Mouse (Mus musculus) forebrain, postnatal 0 days (tissue): Measurements from ENCODE around the gene Ppp1r14c. TPM values are rescaled to one million over a fixed set of nuclear protein-coding genes. Genes with fewer than 3 reads are reported as not detected.
A peak's percentile ranks its signal among the peaks of the same experiment; 100 is the strongest.

ENCODE experiments used
- ATAC-seq: fragments of 200-750 bp; cut with Nextera tagmentation; 2 replicates; pipeline ENCODE4 v1.8.0; 2017; ENCODE audit warnings: mild to moderate bottlenecking, moderate library complexity
- DNase-seq: peaks from one replicate; pipeline ENCODE4 v3.0.0-alpha.2; 2015
- H3K27ac ChIP-seq: fragments of 300-500 bp; sonication (generic); 2 replicates; pipeline ENCODE4 v1.5.1; 2014; ENCODE audit warnings: low read depth, mild to moderate bottlenecking, antibody characterized with exemption, low read length, moderate library complexity, mixed read lengths
- H3K27me3 ChIP-seq: fragments of 300-500 bp; sonication (generic); 2 replicates; pipeline ENCODE4 v1.6.1; 2014; ENCODE audit warnings: mild to moderate bottlenecking, low read length, mixed read lengths; ENCODE audit not compliant: insufficient read depth
- H3K36me3 ChIP-seq: fragments of 300-500 bp; sonication (generic); 2 replicates; pipeline ENCODE4 v1.6.1; 2014; ENCODE audit warnings: mild to moderate bottlenecking, moderate library complexity; ENCODE audit not compliant: insufficient read depth
- H3K4me1 ChIP-seq: fragments of 300-500 bp; sonication (generic); 2 replicates; pipeline ENCODE4 v1.6.1; 2014; ENCODE audit warnings: antibody characterized with exemption; ENCODE audit not compliant: insufficient read depth
- H3K4me2 ChIP-seq: fragments of 300-500 bp; sonication (generic); 2 replicates; pipeline ENCODE4 v1.6.1; 2014; ENCODE audit warnings: low read depth, mild to moderate bottlenecking, moderate library complexity
- H3K4me3 ChIP-seq: fragments of 300-500 bp; sonication (generic); 2 replicates; pipeline ENCODE4 v1.5.1; 2014; ENCODE audit warnings: low read depth, low read length, mixed read lengths
- H3K9ac ChIP-seq: fragments of 300-500 bp; sonication (generic); 2 replicates; pipeline ENCODE4 v1.6.1; 2014; ENCODE audit warnings: mild to moderate bottlenecking
- H3K9me3 ChIP-seq: fragments of 300-500 bp; sonication (generic); 2 replicates; pipeline ENCODE4 v1.6.1; 2016; ENCODE audit warnings: low read length
- CTCF ChIP-seq: sonication (generic); IDR thresholded peaks from 2 replicates; pipeline ENCODE4 v1.5.1; 2016; ENCODE audit warnings: antibody characterized with exemption, control low read depth, low read depth
- WGBS: fragments of 180-500 bp; shearing (Covaris S2); extraction: QIAGEN DNeasy Blood & Tissue Kit; methylation state at CpG from one replicate; pipeline ENCODE4 v1.1.7; 2014; 5-methylcytosine and 5-hydroxymethylcytosine counted together
- polyA plus RNA-seq: library from polyadenylated mRNA; unstranded; fragments of >200 nt; fragmentation: Nextera tagmentation; extraction: Ambion mirVana; gene quantifications from 2 replicates; pipeline ENCODE4 v1.2.1, GENCODE M21; 2015
- total RNA-seq: library from RNA; depleted of rRNA; stranded (reverse); fragments of >200 nt; gene quantifications from 2 replicates; pipeline ENCODE4 v1.2.3, GENCODE M21; 2014; rRNA removed

Ppp1r14c gene
- 81.4 and 85.8 TPM in 2 replicates for total RNA-seq
- polyA plus RNA-seq: 96.8 and 101 TPM in 2 replicates

GRCm38 (mm10) chr10:3366036-3366869 is at the start of gene Ppp1r14c:
Gene Ppp1r14c (plus strand): TSS chr10:3366057.
- H3K4me1 ChIP-seq: 0 out of 2 replicates have a peak, but pooled peaks cover 3% of the 10 kb centered on the region
- DNase-seq: peak; percentile 76
- peak; percentile 84 for ATAC-seq
- peak within 1 kb of the TSS; percentile 66 for H3K4me3 ChIP-seq
- no peaks in the 10 kb centered on the region for H3K36me3 ChIP-seq
- peak within 1 kb of the TSS; percentile 74 for H3K9ac ChIP-seq
- no peaks in the 10 kb centered on the region for H3K9me3 ChIP-seq
- H3K4me2 ChIP-seq: peak within 1 kb of the TSS; percentile 76
- under 1% methylated on average over 70 of the region's 74 CpGs for WGBS
- peak within 1 kb of the TSS; percentile 89 for H3K27ac ChIP-seq
- TF ChIP-seq CTCF: no peak
- H3K27me3 ChIP-seq: no peaks in the 10 kb centered on the region

GRCm38 (mm10) chr10:3321406-3321805 is 44.5 kb upstream of the Ppp1r14c start:
- 93% methylated on average over 2 of the region's 2 CpGs for WGBS
- no peak for TF ChIP-seq CTCF

GRCm38 (mm10) chr10:3325447-3325846 is 40.4 kb upstream of the Ppp1r14c start:
- Histone ChIP-seq H3K27me3 (no peaks in the 10 kb centered on the region), H3K9ac (no peak overlapping the region), H3K27ac (no peak overlapping the region), H3K9me3 (no peaks in the 10 kb centered on the region), H3K4me2 (no peak overlapping the region), H3K4me1 (no peaks in the 10 kb centered on the region), H3K4me3 (no peak overlapping the region), H3K36me3 (no peaks in the 10 kb centered on the region)
- no peak for TF ChIP-seq CTCF
- 84% methylated on average over 1 of the region's 1 CpGs for WGBS
- DNase-seq (peak; percentile 11), ATAC-seq (no peak)

More at GRCm38 (mm10) chr10:3321406-3321805, 44.5 kb upstream of the Ppp1r14c start:
- DNase-seq: no peak
- Histone ChIP-seq H3K27ac (no peak overlapping the region), H3K4me3 (no peak overlapping the region), H3K9ac (no peak overlapping the region), H3K9me3 (no peaks in the 10 kb centered on the region), H3K36me3 (no peaks in the 10 kb centered on the region), H3K4me2 (no peak overlapping the region), H3K27me3 (no peaks in the 10 kb centered on the region), H3K4me1 (no peaks in the 10 kb centered on the region)
- ATAC-seq: no peak

- DNase-seq: peak; percentile 90
- no peak overlapping the region for H3K9ac ChIP-seq
- no peaks in the 10 kb centered on the region for H3K9me3 ChIP-seq
- no peak overlapping the region for H3K4me2 ChIP-seq
- H3K27ac ChIP-seq: no peak overlapping the region
- peak; percentile 92 for ATAC-seq
- 24% methylated on average over 3 of the region's 3 CpGs for WGBS
- no peak overlapping the region for H3K4me3 ChIP-seq
- H3K36me3 ChIP-seq: no peaks in the 10 kb centered on the region
- no peaks in the 10 kb centered on the region for H3K27me3 ChIP-seq
- TF ChIP-seq CTCF: peak; percentile 96
- no peaks in the 10 kb centered on the region for H3K4me1 ChIP-seq
These were observed 33.0 kb upstream of the Ppp1r14c start for GRCm38 (mm10) chr10:3332880-3333279.

GRCm38 (mm10) chr10:3334570-3334969 is 31.3 kb upstream of the Ppp1r14c start:
- Histone ChIP-seq H3K36me3 (no peaks in the 10 kb centered on the region), H3K4me2 (no peak overlapping the region), H3K27me3 (no peaks in the 10 kb centered on the region), H3K4me3 (no peak overlapping the region), H3K27ac (no peak overlapping the region), H3K9ac (no peak overlapping the region), H3K4me1 (no peaks in the 10 kb centered on the region), H3K9me3 (no peaks in the 10 kb centered on the region)
- no peak for DNase-seq
- ATAC-seq: no peak
- no peak for TF ChIP-seq CTCF

GRCm38 (mm10) chr10:3336729-3337329 is 29.0 kb upstream of the Ppp1r14c start:
- ATAC-seq (no peak), DNase-seq (no peak)
- no peak overlapping the region for H3K4me3 ChIP-seq
- H3K27me3 ChIP-seq: no peaks in the 10 kb centered on the region
- no peak overlapping the region for H3K9ac ChIP-seq
- WGBS: 74% methylated on average over 7 of the region's 7 CpGs
- no peaks in the 10 kb centered on the region for H3K36me3 ChIP-seq
- no peak overlapping the region for H3K27ac ChIP-seq
- no peak for TF ChIP-seq CTCF
- no peak overlapping the region for H3K4me2 ChIP-seq
- H3K9me3 ChIP-seq: no peaks in the 10 kb centered on the region
- H3K4me1 ChIP-seq: no peaks in the 10 kb centered on the region

- Histone ChIP-seq H3K4me3 (no peak overlapping the region), H3K9ac (no peak overlapping the region), H3K36me3 (no peaks in the 10 kb centered on the region), H3K27ac (no peak overlapping the region), H3K4me1 (no peaks in the 10 kb centered on the region), H3K4me2 (no peak overlapping the region), H3K9me3 (no peaks in the 10 kb centered on the region), H3K27me3 (no peaks in the 10 kb centered on the region)
- ATAC-seq: peak; percentile 30; the same call in 1 of the 2 replicates
- TF ChIP-seq CTCF: no peak
- whole genome bisulfite sequencing: 46% methylated on average over 2 of the region's 2 CpGs
- DNase-seq: peak; percentile 51
These were observed 28.4 kb upstream of the Ppp1r14c start for GRCm38 (mm10) chr10:3337330-3337901.
